Mouse (Mus musculus) forebrain, embryonic 13.5 days (tissue): ENCODE measurements around the gene Ctnnd2. TPM values are rescaled to one million over a fixed set of nuclear protein-coding genes. Genes with fewer than 3 reads are reported as not detected.

ENCODE experiments used
- ATAC-seq: fragments of 200-750 bp; cut with Nextera tagmentation; 2 replicates; pipeline ENCODE4 v1.8.0; 2017
- H3K27ac ChIP-seq: fragments of 300-500 bp; sonication (generic); 2 replicates; pipeline ENCODE4 v1.5.1; 2015; ENCODE audit warnings: inconsistent platforms, mild to moderate bottlenecking, moderate library complexity
- H3K27me3 ChIP-seq: fragments of 300-500 bp; sonication (generic); 2 replicates; pipeline ENCODE4 v1.6.1; 2015; ENCODE audit warnings: mild to moderate bottlenecking, inconsistent platforms
- H3K36me3 ChIP-seq: fragments of 300-500 bp; sonication (generic); 2 replicates; pipeline ENCODE4 v1.6.1; 2015; ENCODE audit warnings: mild to moderate bottlenecking, inconsistent platforms; ENCODE audit not compliant: poor library complexity, severe bottlenecking
- H3K4me1 ChIP-seq: fragments of 300-500 bp; sonication (generic); 2 replicates; pipeline ENCODE4 v1.6.1; 2015; ENCODE audit warnings: inconsistent platforms
- H3K4me2 ChIP-seq: fragments of 300-500 bp; sonication (generic); 2 replicates; pipeline ENCODE4 v1.6.1; 2015; ENCODE audit warnings: inconsistent platforms, mild to moderate bottlenecking, moderate library complexity
- H3K4me3 ChIP-seq: fragments of 300-500 bp; sonication (generic); 2 replicates; pipeline ENCODE4 v1.5.1; 2015; ENCODE audit warnings: mild to moderate bottlenecking, inconsistent platforms
- H3K9ac ChIP-seq: fragments of 300-500 bp; sonication (generic); 2 replicates; pipeline ENCODE4 v1.6.1; 2015; ENCODE audit warnings: mild to moderate bottlenecking, inconsistent platforms
- H3K9me3 ChIP-seq: fragments of 300-500 bp; sonication (generic); replicated peaks from 2 replicates; pipeline ENCODE4 v1.6.1; 2016; ENCODE audit warnings: inconsistent platforms
- WGBS: fragments of 180-500 bp; shearing (Covaris S2); methylation state at CpG from one replicate; pipeline ENCODE4 v1.1.7; 2015; 5-methylcytosine and 5-hydroxymethylcytosine counted together
- polyA plus RNA-seq: library from polyadenylated mRNA; unstranded; fragments of >200 nt; fragmentation: Nextera tagmentation; extraction: Ambion mirVana; gene quantifications from 2 replicates; pipeline ENCODE4 v1.2.1, GENCODE M21; 2015

The Ctnnd2 gene
- polyA plus RNA-seq, 1 experiment from 2014 or later: 60.4 TPM

DNA sequence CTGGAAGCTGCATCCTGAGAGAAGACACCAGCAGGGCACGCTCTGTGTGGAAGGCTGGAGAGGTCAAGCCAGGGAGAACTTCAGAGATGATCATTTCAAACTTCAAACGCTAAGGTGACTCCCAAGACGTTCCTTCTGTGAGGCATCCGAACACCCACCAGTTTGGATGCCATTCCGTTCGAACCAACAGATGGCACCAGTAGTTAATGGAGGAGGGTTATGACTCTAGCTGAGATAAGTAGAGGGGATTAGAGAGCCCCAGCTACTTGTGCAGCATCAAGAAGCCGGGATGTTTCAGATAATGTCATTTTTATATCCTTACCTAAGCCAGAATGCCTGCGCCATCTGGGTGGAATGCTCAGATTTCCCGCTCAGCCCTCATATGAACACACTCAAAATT, 251.9 kb downstream of the Ctnnd2 start:
- peak; percentile 68; the same call in 1 of the 2 replicates for ATAC-seq

DNA sequence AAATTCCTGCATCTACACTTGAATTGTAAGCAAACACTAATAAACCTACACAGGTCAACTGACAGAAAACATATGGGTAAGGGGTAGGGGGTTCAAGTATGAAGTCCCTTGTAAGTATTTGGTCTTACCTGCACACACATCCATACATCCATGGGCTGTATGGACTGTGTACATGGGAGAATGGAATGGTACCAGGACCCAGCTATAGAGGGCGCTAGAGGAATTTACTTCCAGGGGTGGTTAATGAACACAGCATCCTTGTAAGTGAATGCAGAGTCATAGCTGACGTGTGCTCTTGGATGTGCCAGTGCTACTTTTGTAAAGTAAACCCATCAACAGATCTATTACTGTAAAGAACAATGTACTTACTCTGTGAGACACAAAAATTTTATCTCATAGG, 254.9 kb downstream of the Ctnnd2 start:
- H3K9ac ChIP-seq: no peak overlapping the region
- ATAC-seq: peak; percentile 64; the same call in 1 of the 2 replicates
- H3K4me3 ChIP-seq: no peak overlapping the region
- WGBS: 8% methylated on average over 2 of the region's 2 CpGs
- no peak overlapping the region for H3K4me2 ChIP-seq
- no peaks in the 10 kb centered on the region for H3K4me1 ChIP-seq
- H3K27ac ChIP-seq: no peak overlapping the region
- H3K9me3 ChIP-seq: no peaks in the 10 kb centered on the region
- H3K36me3 ChIP-seq: no peaks in the 10 kb centered on the region
- no peaks in the 10 kb centered on the region for H3K27me3 ChIP-seq

More for the DNA sequence above, 251.9 kb downstream of the Ctnnd2 start:
- Histone ChIP-seq H3K4me3 (no peak overlapping the region), H3K36me3 (no peaks in the 10 kb centered on the region), H3K27ac (no peak overlapping the region), H3K4me2 (no peak overlapping the region), H3K9me3 (no peaks in the 10 kb centered on the region), H3K9ac (no peak overlapping the region), H3K4me1 (no peaks in the 10 kb centered on the region), H3K27me3 (no peaks in the 10 kb centered on the region)
- WGBS: 64% methylated on average over 9 of the region's 9 CpGs

DNA sequence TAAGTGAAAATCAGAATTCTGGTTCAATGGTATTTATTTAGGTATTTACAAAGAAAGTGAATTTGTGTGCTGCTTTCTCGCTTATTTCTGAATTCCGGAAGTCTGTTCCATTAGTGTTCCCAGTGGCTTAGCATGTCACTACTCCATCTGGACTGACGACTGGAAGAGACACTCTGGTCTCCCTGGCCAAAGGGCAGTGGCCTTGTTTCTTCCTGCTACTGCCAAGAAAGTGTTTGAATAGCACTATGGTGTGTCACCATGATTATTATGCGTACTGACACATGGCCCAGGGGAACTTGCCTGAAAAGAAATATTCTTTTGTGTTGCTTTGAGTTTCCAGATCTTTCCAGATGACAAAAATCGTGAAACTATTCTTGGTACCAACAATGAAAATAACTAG, 266.7 kb downstream of the Ctnnd2 start:
- H3K36me3 ChIP-seq: no peaks in the 10 kb centered on the region
- 73% methylated on average over 5 of the region's 5 CpGs for WGBS
- H3K4me1 ChIP-seq: no peaks in the 10 kb centered on the region
- no peak for ATAC-seq
- H3K4me3 ChIP-seq: no peak overlapping the region
- H3K9me3 ChIP-seq: no peaks in the 10 kb centered on the region
- no peak overlapping the region for H3K4me2 ChIP-seq
- H3K27me3 ChIP-seq: no peaks in the 10 kb centered on the region
- H3K9ac ChIP-seq: no peak overlapping the region
- no peak overlapping the region for H3K27ac ChIP-seq

DNA sequence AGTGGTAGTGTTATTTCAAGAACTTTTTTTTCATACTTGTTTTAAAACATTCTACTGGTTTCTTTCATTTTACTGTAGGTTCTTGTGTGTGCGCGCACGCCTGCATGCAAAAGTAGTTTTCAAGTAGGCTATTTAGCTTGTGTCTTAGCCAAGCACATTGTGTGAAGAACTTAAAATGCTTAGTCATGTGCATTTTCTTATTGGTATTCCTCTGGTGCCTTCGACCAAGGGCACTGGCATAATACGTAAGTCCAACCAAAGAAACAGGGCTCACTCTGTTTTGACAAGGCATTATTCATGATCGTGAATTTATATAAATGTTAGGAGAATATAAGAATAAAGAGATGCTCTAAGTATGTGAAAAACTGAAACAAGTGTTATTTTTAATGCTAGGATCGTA, 278.4 kb downstream of the Ctnnd2 start:
- H3K27ac ChIP-seq: no peak overlapping the region
- no peak overlapping the region for H3K4me3 ChIP-seq
- peak; percentile 59; the same call in 1 of the 2 replicates for ATAC-seq
- H3K36me3 ChIP-seq: no peaks in the 10 kb centered on the region
- no peak overlapping the region for H3K9ac ChIP-seq
- no peaks in the 10 kb centered on the region for H3K9me3 ChIP-seq
- 49% methylated on average over 7 of the region's 7 CpGs for WGBS
- no peaks in the 10 kb centered on the region for H3K27me3 ChIP-seq
- peaks cover 16% of the 10 kb centered on the region for H3K4me1 ChIP-seq
- H3K4me2 ChIP-seq: 0 out of 2 replicates have a peak overlapping the region, but pooled peaks have one; percentile 12

DNA sequence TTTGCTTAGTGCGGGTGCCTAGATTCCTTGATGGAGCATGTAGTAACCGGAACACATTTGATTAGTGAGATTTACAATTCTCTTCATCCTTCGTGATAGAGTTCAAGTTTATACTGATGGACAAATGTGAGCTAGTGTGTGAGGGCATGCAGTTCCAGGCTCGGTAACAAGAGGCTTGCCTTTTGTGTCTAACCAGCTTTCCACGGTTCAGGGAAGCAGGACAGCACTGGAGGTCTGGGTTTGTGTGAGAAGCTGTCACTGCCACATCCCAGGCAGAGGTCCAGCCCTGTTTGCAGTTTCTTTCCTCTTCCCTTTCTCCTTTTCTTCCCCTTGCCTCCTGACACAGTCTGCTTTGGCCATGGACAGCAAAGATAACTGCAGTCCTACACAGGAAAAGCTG, 279.5 kb downstream of the Ctnnd2 start:
- H3K27me3 ChIP-seq: no peaks in the 10 kb centered on the region
- peaks cover 21% of the 10 kb centered on the region for H3K4me1 ChIP-seq
- H3K4me3 ChIP-seq: no peak overlapping the region
- H3K9me3 ChIP-seq: no peaks in the 10 kb centered on the region
- ATAC-seq: peak; percentile 31; the same call in 1 of the 2 replicates
- peak overlapping the region; percentile 10; the same call in 1 of the 2 replicates for H3K4me2 ChIP-seq
- H3K36me3 ChIP-seq: no peaks in the 10 kb centered on the region
- H3K9ac ChIP-seq: peak overlapping the region; percentile 34; the same call in 1 of the 2 replicates
- 43% methylated on average over 5 of the region's 5 CpGs for WGBS
- peak overlapping the region; percentile 54 for H3K27ac ChIP-seq

DNA sequence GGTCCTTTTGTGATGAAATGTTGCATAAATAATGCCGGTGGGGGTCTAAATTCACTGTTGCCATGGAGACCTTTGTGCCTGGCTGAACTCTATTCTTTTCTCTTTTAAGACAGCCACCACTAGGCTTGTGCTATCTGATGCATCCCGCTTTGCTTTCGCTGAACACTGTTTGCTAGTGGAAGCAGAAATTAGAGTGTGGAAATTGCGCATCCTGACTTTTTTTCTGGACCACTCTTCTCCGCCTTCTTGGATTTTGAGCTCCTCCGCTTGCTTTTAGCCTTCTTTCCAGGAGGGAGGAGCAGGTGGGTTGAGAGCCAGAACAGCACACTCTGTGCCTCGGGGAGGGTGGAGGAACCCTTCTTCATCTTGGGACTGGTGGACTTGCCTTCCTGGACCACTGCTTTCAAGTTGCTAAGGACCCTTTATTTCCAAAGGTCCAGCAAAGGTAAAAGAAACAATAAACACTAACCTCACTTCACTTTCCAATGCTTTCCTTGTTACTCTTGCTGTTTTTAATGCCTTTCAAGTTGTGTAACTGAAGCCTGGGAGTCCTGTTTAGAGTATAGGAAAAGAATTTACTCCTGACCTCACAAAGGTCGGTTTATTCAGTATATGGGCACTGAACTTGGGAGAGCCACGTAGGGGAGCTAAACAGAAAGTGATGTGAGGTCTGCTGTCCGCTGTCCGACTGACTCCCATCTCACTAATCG, 285.3 kb downstream of the Ctnnd2 start:
- WGBS: 3% methylated on average over 12 of the region's 12 CpGs
- Histone ChIP-seq H3K27ac (peak overlapping the region; percentile 90), H3K36me3 (no peaks in the 10 kb centered on the region), H3K4me3 (peak overlapping the region; percentile 49), H3K9ac (peak overlapping the region; percentile 67), H3K9me3 (no peaks in the 10 kb centered on the region), H3K4me2 (peak overlapping the region; percentile 65), H3K27me3 (no peaks in the 10 kb centered on the region), H3K4me1 (peaks cover 38% of the 10 kb centered on the region)
- peak; percentile 91 for ATAC-seq

DNA sequence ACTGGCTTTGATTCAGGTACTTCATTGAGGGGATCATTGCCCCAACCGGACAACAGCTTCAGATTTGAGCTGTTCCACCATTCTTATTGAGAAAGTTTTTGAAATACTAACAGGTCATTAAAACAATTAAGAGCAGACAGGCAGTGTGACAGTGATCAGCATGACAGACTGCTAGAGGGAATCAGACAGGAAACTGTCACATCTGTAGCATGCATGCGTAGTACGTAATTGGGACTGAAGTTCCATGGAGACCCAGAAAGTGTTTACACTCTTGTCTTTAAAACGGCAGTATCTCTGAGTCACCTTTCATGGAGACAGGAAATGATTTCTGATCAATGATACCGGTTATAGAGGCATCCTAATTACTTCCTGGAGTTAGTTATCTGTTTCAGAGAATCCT, 286.3 kb downstream of the Ctnnd2 start:
- Histone ChIP-seq H3K9me3 (no peaks in the 10 kb centered on the region), H3K4me1 (peaks cover 38% of the 10 kb centered on the region), H3K36me3 (no peaks in the 10 kb centered on the region), H3K27ac (no peak overlapping the region), H3K4me2 (peak overlapping the region; percentile 65), H3K4me3 (peak overlapping the region; percentile 49), H3K27me3 (no peaks in the 10 kb centered on the region), H3K9ac (peak overlapping the region; percentile 67; the same call in 1 of the 2 replicates)
- 18% methylated on average over 5 of the region's 5 CpGs for WGBS
- no peak for ATAC-seq

DNA sequence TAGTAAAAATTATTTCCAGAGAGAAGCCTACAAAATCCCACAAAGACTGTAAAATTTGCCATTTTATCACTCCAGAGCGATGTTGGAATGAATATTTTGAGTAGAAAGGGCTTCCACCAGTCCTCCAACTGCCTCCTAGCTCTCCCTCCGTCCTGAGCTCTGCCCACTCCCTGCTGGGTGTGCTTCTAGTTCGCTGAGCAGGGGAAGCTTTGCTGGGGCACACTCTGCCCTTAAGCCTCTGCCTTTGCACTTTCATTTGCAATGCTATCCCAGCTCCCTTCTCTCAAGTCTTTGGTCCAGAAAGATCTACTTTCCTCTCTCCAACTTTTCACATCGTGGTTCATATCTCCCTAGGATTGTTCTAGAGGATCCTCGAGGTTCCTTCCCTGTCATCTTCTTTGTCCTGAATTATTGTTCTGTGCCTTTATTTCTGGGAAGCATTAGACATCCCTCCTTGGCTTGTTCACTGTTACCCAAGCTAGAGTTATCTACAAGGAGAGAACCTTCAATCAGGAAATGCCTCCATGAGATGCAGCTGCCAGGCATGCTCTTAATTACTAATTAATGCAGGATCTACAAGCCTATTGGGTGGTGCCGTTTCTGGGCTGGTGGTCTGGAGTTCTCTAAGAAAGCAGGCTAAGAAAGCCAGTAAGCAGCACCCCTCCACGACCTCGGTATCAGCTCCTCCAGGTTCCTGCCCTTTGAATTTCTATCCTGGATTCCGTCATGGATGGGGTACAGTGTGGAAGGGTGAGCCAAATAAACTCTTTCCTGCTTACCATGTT, 288.1 kb downstream of the Ctnnd2 start:
- peak overlapping the region; percentile 27; the same call in 1 of the 2 replicates for H3K9ac ChIP-seq
- ATAC-seq: no peak
- H3K4me3 ChIP-seq: no peak overlapping the region; the same call in 1 of the 2 replicates
- no peaks in the 10 kb centered on the region for H3K9me3 ChIP-seq
- WGBS: 33% methylated on average over 9 of the region's 9 CpGs
- H3K27me3 ChIP-seq: no peaks in the 10 kb centered on the region
- peak overlapping the region; percentile 42 for H3K4me2 ChIP-seq
- peaks cover 38% of the 10 kb centered on the region for H3K4me1 ChIP-seq
- no peaks in the 10 kb centered on the region for H3K36me3 ChIP-seq
- no peak overlapping the region for H3K27ac ChIP-seq

DNA sequence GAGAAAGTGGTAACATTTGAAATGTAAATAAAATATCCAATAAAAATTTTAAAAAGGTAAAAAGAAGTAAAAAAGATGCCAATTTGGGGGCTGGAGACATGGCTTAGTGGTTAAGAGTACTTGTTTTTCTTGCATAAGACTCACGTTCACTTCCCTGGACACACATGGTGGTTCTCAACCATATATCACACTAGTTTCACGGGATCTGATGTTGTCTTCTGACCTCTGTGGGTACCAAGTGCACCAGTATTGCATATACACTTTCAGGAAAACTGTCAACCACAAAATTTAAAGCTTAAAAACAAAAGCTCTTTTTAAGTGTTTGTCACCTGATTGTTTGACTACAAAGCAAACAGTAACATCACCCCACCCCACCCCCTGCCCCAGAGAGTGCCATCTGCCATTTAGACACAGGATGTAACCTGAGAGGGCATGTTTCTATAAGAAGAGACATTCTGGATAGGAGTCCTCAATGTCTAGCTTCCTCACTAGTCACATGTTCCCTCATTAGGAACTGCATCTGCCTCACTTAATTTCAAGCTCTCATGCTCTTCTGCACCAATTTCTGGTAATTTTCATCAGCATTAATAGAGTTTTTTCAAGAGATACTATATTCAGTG, 290.5 kb downstream of the Ctnnd2 start:
- Histone ChIP-seq H3K27ac (no peak overlapping the region), H3K27me3 (no peaks in the 10 kb centered on the region), H3K9ac (no peak overlapping the region), H3K4me1 (peaks cover 34% of the 10 kb centered on the region), H3K9me3 (no peaks in the 10 kb centered on the region), H3K36me3 (no peaks in the 10 kb centered on the region), H3K4me3 (no peak overlapping the region), H3K4me2 (no peak overlapping the region)
- no peak for ATAC-seq
- 86% methylated on average over 2 of the region's 2 CpGs for WGBS

DNA sequence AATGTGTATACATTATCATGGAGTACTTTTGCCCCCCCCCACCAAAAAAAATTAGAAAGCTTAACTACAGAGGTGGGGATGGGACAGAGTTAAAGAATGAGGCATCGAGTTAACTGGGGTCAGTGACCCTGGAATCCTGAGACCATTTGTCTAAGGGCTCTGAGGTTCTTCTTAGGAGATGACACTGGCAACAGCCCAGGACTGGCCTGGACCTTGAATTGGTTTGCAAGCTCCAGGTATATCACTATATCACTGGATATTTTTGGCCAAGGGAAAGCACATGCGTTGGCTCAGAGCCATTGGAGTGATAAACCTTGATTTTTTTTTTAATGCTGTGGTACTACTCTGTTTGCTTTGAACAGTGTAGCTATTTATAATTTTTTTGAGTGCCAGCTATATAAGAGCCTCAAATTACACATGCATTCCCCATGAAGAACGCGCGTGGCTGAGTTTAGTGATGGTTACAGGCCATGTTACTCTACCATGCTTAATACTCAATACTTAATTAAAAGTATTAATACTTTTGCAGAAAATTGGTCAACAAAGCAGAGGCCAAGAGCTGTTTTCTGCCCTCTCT, 291.2 kb downstream of the Ctnnd2 start:
- Histone ChIP-seq H3K9me3 (no peaks in the 10 kb centered on the region), H3K27ac (no peak overlapping the region)
- no peak for ATAC-seq

DNA sequence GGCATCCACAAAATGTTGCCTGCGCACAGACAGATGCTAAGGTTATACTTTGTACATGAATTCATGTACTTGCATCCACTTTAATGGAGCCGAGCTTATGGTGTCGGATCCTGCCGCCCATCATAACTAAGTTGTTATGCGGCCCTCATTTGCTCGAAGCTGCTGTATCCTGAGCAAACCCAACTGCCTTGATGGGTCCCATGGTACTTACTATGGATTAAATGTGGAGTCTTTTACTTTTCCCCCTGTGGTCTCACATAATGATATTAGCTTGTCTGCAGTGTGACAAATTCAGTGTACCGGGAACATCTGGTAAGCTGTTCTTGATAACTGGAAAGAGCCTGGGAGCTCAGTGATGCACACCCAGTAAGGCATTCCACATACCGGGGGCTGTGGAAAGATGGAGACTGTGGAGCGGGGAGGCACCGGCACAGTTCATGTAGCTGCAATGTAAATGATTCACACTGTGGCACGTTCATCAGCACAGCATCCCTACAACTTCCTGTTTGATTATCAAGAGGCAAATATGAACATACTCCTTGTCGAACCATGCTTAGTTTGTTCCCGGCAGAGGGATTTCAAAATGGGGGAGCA, 294.7 kb downstream of the Ctnnd2 start:
- H3K4me1 ChIP-seq: peaks cover 11% of the 10 kb centered on the region
- H3K27me3 ChIP-seq: no peaks in the 10 kb centered on the region
- H3K9me3 ChIP-seq: no peaks in the 10 kb centered on the region
- H3K36me3 ChIP-seq: no peaks in the 10 kb centered on the region
- H3K27ac ChIP-seq: no peak overlapping the region
- no peak overlapping the region for H3K4me3 ChIP-seq
- WGBS: 86% methylated on average over 13 of the region's 13 CpGs
- no peak overlapping the region for H3K9ac ChIP-seq
- ATAC-seq: no peak
- H3K4me2 ChIP-seq: no peak overlapping the region

More for the DNA sequence above, 291.2 kb downstream of the Ctnnd2 start:
- 89% methylated on average over 5 of the region's 5 CpGs for WGBS
- Histone ChIP-seq H3K36me3 (no peaks in the 10 kb centered on the region), H3K4me3 (no peak overlapping the region), H3K9ac (no peak overlapping the region), H3K4me2 (no peak overlapping the region), H3K4me1 (peaks cover 28% of the 10 kb centered on the region), H3K27me3 (no peaks in the 10 kb centered on the region)
